Mouse (Mus musculus) stomach, postnatal 0 days (tissue): ENCODE results near the gene Onecut1. TPM values are rescaled to one million over a fixed set of nuclear protein-coding genes. Genes with fewer than 3 reads are reported as not detected.

ENCODE experiments used
- ATAC-seq: fragments of 200-750 bp; cut with Nextera tagmentation; 2 replicates; pipeline ENCODE4 v1.8.0; 2017; ENCODE audit not compliant: low FRiP score, low TSS enrichment
- DNase-seq: peaks from one replicate; pipeline ENCODE4 v3.0.0-alpha.2; 2016; ENCODE audit warnings: low spot score
- H3K27ac ChIP-seq: fragments of 300-500 bp; sonication (generic); replicated peaks from 2 replicates; pipeline ENCODE4 v1.5.1; 2014; ENCODE audit warnings: mild to moderate bottlenecking, control low read depth
- H3K27me3 ChIP-seq: fragments of 300-500 bp; sonication (generic); 2 replicates; pipeline ENCODE4 v1.6.1; 2014; ENCODE audit warnings: low read length; ENCODE audit not compliant: control insufficient read depth, insufficient read depth
- H3K36me3 ChIP-seq: fragments of 300-500 bp; sonication (generic); 2 replicates; pipeline ENCODE4 v1.6.1; 2014; ENCODE audit warnings: low read length, mixed read lengths; ENCODE audit not compliant: control insufficient read depth, insufficient read depth
- H3K4me1 ChIP-seq: fragments of 300-500 bp; sonication (generic); replicated peaks from 2 replicates; pipeline ENCODE4 v1.6.1; 2014; ENCODE audit warnings: antibody characterized with exemption; ENCODE audit not compliant: control insufficient read depth, insufficient read depth
- H3K4me2 ChIP-seq: fragments of 300-500 bp; sonication (generic); replicated peaks from 2 replicates; pipeline ENCODE4 v1.6.1; 2014; ENCODE audit warnings: low read depth, mild to moderate bottlenecking, control low read depth, moderate library complexity
- H3K4me3 ChIP-seq: fragments of 300-500 bp; sonication (generic); 2 replicates; pipeline ENCODE4 v1.5.1; 2014; ENCODE audit warnings: low read depth, low read length, control low read depth
- H3K9ac ChIP-seq: fragments of 300-500 bp; sonication (generic); 2 replicates; pipeline ENCODE4 v1.6.1; 2014; ENCODE audit warnings: mild to moderate bottlenecking, low read length, control low read depth, mixed read lengths
- H3K9me3 ChIP-seq: fragments of 300-500 bp; sonication (generic); 2 replicates; pipeline ENCODE4 v1.6.1; 2016; ENCODE audit warnings: low read length; ENCODE audit not compliant: control insufficient read depth
- CTCF ChIP-seq: IDR thresholded peaks from 2 replicates; pipeline ENCODE4 v1.5.1; 2016; ENCODE audit warnings: antibody characterized with exemption, low read depth, mild to moderate bottlenecking, moderate library complexity
- EP300 ChIP-seq: optimal IDR thresholded peaks from 2 replicates; pipeline ENCODE3; 2016; ENCODE audit warnings: antibody characterized with exemption
- WGBS: fragments of 180-500 bp; shearing (Covaris S2); extraction: QIAGEN DNeasy Blood & Tissue Kit; methylation state at CpG from one replicate; pipeline ENCODE4 v1.1.7; 2014; 5-methylcytosine and 5-hydroxymethylcytosine counted together
- polyA plus RNA-seq: library from polyadenylated mRNA; unstranded; fragments of >200 nt; fragmentation: Nextera tagmentation; extraction: Ambion mirVana; gene quantifications from 2 replicates; pipeline ENCODE4 v1.2.1, GENCODE M21; 2015

The Onecut1 gene
- polyA plus RNA-seq: 0.08 and 0.10 TPM in 2 replicates

DNA sequence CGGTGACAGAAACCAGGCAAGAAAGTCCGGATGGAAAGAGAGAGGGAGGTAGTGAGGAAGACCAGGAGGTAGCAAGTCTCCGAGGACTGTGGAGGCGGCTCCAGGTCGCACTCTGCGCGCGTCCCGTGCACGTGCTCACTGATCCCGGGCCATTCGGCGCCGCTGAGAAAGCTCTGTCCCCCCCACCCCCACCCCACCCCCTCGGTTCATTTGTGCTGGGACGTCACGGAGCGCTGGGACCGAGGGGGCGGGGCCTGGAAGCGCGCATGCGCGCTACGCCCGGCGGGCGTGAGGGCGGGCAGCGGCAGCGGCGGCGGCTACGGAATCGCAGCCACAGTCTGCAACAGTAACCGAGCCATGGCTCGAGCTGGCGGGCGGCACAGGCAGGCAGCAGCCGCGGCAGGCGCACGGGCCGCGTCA, at the start of gene Onecut1:
Gene Onecut1, plus strand, starts transcription at position 361 of the 420 bp plus-strand sequence.
- Histone ChIP-seq H3K4me2 (peak within 1 kb of the TSS; percentile 93), H3K27me3 (peaks cover 31% of the 10 kb centered on the region), H3K9me3 (no peaks in the 10 kb centered on the region), H3K27ac (no peak within 1 kb of the TSS), H3K4me1 (0 out of 2 replicates have a peak, but pooled peaks cover 2% of the 10 kb centered on the region), H3K36me3 (no peaks in the 10 kb centered on the region), H3K9ac (peak within 1 kb of the TSS; percentile 55), H3K4me3 (peak within 1 kb of the TSS; percentile 46)
- DNase-seq (peak; percentile 80), ATAC-seq (peak; percentile 31; the same call in 1 of the 2 replicates)
- TF ChIP-seq EP300: no peak
- no peak for TF ChIP-seq CTCF
- under 1% methylated on average over 39 of the region's 45 CpGs for WGBS

DNA sequence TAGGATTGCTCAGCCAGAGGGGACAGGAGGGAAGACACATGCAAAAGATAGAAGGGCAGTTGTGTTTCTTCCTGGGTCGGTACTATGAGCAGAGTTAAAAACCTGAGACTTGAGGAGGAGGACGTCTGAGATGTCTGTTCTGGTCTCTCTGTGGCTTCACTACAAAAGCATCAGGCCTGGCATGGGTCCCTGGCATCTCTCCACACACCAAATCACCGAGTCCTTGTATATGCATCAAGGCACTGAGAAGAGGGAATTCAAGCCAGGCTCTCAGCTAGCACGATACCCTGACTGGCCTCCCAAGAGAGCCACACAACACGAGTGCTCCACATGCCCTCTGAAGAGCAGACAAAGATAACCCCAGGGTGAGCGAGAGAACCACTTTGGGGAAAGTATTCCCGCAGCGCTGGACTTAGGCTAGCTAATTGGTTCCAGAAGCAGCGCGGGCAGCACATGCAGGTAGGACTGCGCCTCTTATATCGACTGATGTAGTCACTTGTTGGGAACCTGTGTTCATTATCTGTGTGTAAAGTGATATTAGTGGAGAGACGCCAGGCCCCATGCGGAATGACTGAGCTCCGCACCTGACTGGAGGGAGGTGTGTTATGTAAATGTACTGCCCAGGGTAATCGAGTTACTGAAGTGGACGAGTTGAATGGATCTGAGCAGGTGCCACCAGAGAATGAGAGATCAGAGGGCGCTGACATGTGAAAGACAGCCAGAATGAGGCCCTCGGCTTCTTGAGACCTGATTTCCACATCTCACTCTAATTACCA, 41.8 kb upstream of the Onecut1 start:
- Histone ChIP-seq H3K27ac (no peak overlapping the region), H3K9me3 (no peaks in the 10 kb centered on the region), H3K36me3 (no peaks in the 10 kb centered on the region), H3K9ac (no peak overlapping the region), H3K4me1 (no peaks in the 10 kb centered on the region), H3K4me3 (no peak overlapping the region), H3K27me3 (no peaks in the 10 kb centered on the region), H3K4me2 (no peak overlapping the region)
- WGBS: 59% methylated on average over 19 of the region's 19 CpGs
- DNase-seq (no peak), ATAC-seq (no peak)
- TF ChIP-seq EP300: no peak
- no peak for TF ChIP-seq CTCF

DNA sequence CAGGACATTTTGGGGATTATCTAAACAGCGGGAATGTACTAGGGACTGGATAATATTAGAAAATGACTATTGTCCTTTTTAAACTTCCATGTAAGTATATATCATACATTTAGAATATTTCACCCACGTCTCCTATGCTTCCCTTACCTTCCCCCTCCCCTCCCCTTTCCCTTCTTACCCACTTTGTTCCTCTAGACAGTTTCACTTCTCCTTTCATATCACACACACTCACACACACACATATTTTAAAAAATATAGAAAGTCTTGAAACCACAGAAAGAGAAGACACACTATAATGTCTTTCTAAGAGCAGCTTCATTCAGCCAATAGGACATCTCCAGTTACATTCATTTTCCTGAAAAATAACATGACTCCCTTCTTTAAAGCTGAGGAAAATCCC, 36.6 kb upstream of the Onecut1 start:
- no peak overlapping the region for H3K4me2 ChIP-seq
- H3K27ac ChIP-seq: no peak overlapping the region
- no peaks in the 10 kb centered on the region for H3K4me1 ChIP-seq
- H3K27me3 ChIP-seq: no peaks in the 10 kb centered on the region
- no peaks in the 10 kb centered on the region for H3K9me3 ChIP-seq
- H3K4me3 ChIP-seq: no peak overlapping the region
- no peak for DNase-seq
- ATAC-seq: no peak
- H3K36me3 ChIP-seq: no peaks in the 10 kb centered on the region
- H3K9ac ChIP-seq: no peak overlapping the region
- 70% methylated on average over 2 of the region's 2 CpGs for WGBS
- TF ChIP-seq EP300 (no peak), CTCF (no peak)

DNA sequence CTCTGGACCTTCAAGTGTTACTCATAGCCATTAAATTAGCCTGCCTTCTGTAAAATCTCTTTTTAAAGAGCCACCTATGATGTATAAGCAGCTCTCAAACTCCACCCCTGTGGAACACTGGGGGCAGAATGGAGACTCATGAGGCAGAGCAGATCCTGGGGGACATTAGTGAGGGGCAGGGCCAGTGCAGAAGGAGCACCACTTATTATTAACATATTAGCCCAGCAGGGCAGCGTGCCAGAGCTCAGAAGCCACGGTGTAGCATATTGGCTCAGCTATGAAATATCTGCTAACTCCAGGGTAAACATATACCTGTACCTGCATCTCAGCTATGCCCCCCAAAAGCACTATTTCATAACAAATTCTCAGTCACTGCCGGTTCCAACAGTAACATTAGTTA, 32.5 kb upstream of the Onecut1 start:
- Histone ChIP-seq H3K36me3 (no peaks in the 10 kb centered on the region), H3K4me3 (no peak overlapping the region), H3K4me2 (no peak overlapping the region), H3K27me3 (no peaks in the 10 kb centered on the region), H3K27ac (no peak overlapping the region), H3K9me3 (no peaks in the 10 kb centered on the region), H3K4me1 (no peaks in the 10 kb centered on the region), H3K9ac (no peak overlapping the region)
- ATAC-seq: no peak
- TF ChIP-seq CTCF (no peak), EP300 (no peak)
- no peak for DNase-seq
- 54% methylated on average over 3 of the region's 3 CpGs for WGBS

DNA sequence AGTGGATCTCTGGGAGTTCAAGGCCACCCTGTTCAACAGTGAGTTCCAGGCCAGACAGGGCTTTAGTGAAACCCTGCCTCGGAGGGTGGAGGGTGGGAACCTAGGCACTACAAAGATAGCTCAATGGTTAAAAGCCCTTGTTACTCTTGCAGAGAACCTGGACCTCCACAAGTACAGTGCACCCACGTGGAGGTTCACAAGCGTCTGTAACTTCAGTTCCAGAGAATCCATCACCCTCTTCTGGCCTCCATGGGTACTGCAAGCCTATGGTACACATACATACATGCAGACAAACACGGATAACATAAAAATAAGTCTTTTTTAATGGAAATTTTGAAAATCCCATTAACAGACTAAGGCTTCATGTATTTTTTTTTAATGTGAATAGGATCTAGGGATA, 18.8 kb upstream of the Onecut1 start:
- no peaks in the 10 kb centered on the region for H3K36me3 ChIP-seq
- no peaks in the 10 kb centered on the region for H3K9me3 ChIP-seq
- WGBS: 84% methylated on average over 4 of the region's 4 CpGs
- H3K9ac ChIP-seq: no peak overlapping the region
- H3K4me1 ChIP-seq: no peaks in the 10 kb centered on the region
- ATAC-seq (no peak), DNase-seq (no peak)
- H3K4me2 ChIP-seq: no peak overlapping the region
- peaks cover 13% of the 10 kb centered on the region; the same call in 1 of the 2 replicates for H3K27me3 ChIP-seq
- no peak for TF ChIP-seq CTCF
- TF ChIP-seq EP300: no peak
- no peak overlapping the region for H3K4me3 ChIP-seq
- H3K27ac ChIP-seq: no peak overlapping the region
